Mouse (Mus musculus): Measurements from ENCODE around the gene Amh. TPM values are rescaled to one million over a fixed set of nuclear protein-coding genes. Genes with fewer than 3 reads are reported as not detected.

The Amh gene
- total RNA-seq, 2 experiments from 2014 or later = 0.57 to 0.79 TPM

DNA sequence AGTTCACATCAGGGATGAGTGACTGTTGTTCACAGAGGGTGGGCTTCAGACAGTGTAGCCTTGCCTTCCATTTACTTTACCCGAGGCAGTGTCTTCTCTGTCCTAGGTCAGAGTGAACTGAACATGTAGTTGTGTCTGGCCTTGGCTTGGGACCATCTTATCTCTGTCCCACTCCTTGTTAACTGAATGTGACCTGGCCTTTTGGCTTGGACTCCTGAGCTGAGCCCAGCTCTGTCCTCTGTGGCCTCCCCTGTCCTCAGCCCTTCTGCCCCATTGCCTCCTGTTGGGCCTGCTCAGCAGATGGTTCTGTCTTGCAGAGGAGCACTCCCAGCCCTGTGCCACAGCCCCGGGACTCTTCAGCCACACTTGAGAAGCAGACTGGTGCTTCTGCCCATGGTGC, 17.5 kb upstream of the Amh start:
- DNase-seq = no peak

DNA sequence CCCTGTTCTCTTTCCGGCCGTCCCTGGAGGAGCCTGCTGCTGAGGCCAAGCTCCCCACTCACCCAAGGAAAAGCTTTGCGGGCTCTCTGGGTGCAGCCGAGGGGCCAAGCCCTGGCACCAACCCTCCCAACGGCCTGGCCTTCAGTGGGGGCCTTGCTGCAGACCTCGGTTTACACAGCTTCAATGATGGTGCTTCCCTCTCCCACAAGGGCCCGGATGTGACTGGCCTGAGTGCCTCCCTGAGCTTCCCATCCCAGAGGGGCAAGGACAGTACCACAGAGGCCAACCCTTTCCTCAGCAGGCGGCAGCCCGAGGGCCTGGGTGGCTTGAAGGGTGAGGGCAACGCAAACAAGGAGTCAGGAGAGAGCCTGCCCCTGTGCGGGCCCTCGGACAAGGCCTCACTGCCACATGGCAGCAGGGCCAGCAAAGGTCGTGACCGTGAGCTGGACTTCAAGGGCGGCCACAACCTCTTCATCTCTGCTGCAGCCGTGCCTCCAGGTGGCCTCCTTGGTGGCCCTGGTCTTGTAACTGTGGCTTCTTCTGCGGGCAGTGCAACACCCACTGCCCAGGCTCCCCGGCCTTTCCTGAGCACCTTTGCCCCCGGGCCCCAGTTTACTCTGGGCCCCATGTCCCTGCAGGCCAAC, 14.2 kb upstream of the Amh start:
- DNase-seq = peak; percentile 62

DNA sequence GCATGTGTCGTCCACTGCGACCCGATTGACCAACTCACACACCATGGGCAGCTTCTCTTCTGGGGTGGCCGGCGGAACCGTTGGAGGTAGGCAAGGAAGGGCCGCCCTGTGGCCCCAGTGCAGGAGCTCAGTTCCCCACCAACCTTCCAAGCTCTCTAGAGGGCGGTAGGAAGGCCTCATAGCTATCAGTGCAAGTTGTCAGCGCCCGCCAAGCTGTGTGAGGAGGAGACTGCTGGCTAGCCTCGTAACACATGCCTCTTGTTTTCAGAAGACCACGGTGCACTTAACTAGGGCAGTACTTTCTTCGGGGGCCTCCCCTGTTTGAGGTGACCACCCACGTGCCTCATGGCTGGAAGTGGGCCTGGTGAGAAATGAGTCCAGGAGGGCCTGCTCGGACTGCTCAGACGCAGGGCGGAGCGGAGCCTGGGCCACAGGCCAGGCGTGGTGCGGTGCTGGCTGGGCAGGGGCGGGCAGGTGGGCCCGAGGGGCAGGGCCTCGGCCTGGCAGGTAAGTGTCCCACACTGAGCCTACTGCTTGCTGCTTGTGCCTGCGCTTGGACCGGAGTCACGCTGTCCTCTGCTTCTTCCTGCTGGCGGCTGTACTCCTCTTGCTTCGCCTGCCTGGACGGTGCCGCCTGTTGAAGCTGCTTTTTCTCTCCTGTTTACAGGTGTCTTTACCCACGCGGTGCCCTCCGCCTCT, 13.4 kb upstream of the Amh start:
- DNase-seq = no peak

DNA sequence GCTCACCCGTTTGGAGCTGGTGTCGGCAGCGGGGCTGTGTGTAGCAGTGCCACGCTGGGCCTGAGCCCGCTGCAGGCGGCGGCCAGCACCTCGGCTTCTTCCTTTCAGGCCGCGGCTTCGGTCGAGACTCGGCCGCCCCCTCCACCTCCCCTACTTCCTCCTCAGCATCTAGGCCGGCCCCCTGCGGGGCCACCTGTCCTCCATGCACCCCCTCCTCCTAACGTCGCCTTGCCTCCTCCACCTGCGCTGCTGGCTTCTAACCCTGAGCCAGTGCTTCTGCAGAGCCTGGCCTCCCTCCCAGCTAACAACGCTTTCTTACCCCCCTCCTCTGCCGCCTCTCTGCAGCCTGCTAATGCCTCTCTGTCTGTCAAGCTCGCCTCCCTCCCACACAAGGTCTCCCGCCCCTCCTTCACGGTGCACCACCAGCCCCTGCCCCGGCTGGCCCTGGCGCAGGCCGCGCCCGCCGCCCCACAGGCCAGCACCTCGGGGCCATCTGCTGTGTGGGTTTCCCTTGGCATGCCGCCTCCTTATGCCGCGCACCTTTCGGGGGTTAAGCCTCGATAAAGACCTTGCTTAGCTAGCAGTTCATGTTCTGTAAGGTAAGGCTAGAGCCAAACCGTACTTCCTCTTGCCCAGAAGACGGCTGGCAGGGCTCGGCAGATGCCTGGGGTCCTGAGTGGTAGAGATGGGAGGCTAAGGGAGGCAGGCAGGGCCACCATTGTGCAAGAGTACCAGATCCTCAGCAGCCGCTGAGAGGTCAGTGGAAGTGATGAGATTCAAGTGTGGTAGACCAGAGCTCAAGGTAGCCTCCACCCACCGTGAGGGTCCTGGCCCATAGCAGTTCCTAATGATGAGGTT, 12.6 kb upstream of the Amh start:
- DNase-seq = no peak

DNA sequence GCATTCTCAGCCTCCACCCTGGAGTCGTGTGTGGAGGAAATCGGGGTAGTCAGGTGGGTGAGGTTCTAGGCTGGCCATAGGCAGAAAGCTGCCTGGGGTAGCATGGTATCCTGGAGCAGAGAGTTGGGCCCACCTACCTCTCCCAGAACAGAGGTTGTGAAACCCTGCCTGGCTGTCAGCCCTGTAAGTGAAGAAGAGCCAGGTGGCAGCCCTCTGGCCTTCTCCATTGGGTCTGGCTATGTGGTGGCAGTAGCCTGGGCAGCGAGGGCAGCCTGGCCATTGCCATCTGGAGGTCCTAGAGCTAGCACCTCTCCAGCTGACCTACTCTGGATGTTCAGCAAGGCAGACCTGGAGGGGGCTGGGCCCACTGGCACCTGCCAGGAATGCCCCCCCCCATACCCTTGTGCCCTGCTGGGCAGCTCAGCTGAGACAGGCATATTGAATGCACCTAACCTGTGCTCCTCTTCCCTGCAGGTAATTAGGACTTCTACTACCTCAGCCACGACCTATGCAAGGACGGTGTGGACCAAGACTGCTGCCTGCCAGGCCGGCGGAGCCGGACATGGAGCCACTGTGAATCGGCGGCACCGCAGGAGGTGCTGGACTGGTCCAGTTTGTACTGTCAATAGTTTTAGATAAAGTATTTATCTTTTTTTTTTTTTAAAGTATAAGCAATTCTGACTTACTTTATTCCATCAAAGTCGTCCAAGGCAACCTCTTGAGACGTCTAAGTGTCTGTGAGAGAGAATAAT, 11.8 kb upstream of the Amh start:
- DNase-seq = no peak

DNA sequence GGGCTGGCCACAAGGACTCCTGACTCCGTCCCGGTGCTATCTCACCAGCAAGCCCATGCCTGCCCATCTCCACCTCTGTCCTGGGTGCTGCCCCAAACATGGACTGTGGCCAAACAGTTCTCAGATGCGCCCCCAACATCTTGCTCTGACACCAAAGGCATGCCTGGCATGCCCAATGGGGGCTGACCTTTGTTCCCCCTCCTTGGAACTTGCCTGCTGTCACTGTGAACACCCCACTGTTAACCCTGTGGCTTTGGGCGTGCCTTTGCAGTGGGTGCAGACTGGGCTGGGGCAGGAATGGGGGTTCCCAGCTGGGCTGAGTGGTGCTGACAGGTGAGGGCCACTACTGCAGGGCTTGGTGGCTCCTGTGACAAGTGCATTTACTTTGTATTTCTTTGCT, 11.2 kb upstream of the Amh start:
- no peak for DNase-seq

DNA sequence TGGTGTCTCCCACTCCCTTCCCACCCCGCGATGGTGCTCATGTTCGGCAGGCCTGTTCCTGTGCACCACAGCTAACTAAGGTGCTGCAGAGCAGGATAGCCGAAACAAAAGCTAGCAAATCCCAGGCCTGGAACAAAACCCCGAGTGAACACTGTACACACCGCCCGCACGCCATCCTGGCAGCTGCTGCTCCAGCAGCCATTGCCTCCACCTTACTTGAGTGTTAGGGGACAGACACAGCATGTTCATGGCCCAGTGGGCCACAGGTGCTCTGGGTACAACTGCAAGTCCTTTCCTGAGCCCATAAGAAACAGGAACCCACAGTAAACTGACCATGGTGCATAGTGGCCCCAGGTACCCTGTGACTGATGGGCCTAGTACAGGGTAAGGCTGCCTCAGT, 10.3 kb upstream of the Amh start:
- no peak for DNase-seq

DNA sequence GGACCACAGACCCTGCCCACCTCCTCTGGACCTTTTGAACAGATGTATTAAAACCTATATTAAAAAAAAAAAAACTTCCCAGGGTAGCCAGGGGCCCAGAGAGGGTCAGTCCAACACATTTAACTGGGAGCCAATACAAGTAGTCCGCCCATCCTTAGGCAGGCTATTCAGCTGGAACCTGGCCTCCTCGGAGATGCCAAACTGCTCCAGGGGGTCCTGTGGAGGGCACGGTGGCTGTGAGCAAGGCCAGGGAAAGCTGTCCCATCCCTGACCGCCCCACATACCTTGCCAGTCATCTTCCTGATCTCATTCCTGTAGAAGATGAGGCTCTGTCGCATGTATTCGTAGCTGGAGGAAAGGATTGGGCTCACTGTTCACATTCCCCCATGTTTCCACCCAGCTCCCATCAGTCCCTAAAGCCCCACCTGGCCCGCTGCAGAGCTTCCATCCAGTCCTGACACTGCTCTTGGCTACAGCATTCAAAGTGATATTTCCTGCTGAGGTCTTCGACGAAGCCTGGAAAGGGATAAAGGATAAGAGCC, 8.7 kb upstream of the Amh start:
- no peak for DNase-seq

DNA sequence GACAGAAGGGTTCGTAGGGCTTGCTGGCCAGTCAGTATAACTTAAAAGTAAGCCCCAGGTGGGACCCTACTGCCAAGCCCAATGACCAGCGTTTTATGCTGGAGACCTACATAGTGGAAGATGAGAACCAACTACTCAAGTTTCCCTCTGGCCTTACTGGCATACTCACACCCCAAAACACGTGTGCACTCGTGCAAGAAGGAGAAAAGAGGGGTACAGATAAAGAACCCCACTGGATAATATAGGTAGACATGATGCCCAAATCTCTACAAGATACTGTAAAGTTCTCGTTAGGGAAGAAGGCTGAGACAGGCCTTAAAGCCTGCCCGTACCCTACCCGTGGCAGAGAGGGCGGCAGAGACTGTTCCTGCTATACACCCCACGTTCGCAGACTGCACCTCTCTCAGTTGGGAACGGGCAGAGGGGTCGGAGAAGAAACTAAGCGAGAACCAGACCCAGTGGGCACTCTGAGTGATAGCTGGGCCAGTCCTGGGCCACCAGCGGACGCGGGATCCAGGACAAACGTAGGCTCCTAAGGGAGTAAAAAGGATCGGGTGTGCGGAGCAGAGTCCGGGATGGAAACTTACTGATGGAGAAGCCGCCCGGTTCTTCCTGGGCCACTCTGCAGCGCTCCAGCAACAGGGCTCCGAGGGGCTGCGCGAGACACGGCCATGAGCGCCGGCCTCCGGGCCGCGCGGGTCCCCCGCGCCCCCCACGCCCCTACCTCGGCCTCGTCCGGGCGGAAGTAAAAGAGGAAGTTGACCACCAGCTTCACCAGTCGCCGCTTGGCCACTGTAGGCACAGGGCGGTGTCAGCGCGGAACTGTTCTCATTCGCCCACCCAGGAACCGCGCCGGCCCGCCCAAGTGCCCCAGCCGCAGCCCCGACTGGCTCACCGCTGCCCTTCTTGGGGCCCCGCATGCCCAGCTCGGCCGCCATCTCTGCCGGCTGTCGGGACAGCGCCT, 7.6 kb upstream of the Amh start:
- DNase-seq = no peak

DNA sequence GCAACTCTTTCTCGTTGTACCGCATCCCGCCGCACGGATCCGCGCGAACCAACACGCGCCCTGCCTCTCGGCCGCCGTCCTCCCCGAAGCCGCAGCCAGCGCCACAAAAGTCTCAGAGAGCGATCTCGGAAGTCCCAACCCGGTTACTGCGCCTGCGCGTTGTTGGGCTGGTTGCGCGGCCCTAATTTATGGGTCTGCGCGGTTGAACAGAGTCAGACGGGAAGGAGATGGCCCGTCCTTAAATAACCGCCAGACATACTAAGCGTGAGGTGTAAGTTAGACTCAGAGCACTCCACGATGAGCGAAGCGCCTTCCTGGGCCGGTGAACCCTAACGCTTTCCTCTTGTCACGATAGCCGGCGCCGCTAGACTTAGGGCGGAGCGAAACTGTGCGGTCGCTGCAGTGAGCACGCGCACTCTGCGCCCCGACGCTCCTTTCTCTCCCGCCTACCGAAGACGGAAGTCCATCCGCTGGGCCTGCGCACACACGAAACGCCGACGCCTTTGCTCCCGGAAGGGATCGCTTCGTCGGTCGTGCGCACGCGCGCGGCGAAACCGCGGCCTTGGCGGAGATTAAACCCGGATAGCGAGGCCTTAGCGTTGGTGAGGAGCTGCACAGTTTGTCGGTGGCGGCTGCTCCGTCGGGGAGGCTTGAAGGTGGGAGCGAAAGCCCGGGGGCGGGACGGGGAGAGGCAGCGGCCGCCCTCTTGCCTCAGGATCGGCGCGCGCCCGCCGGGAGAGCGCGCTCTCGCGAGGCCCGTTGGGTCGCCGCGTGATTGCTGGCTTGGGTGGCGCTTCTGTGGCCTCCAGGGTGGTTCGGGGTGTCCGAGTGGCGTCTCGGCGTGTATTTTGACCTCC, 6.7 kb upstream of the Amh start, which contains the start of the genes Sf3a2 and Plekhj1:
Gene Sf3a2 (plus strand): TSS at position 49 of the 857 bp plus-strand sequence.
Gene Plekhj1 (minus strand): TSS at position 477 of the 857 bp plus-strand sequence.
- peak; percentile 96 for DNase-seq

DNA sequence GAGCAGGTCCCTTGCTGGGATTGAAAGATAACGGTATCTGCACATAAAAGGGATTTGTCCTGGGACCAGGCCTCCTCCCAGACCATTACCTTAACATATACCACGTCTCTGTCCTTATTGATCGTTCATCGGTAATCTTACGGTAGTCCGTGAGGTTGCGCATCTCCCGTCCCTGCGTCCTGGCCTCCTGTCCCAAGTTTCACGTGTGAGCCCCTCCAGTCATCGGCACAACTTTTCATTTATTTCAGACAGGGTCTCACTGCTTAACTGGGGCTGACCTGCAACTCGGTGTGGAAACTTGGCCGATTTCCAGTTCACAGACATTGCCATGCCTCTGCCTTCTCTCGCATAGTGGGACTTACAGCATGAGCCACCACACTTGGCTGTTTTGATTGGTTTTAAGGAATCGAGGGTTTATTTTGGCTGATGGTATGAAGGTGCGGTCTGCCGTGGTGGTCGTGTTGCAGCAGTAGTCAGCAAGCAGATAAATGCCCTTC, 5.9 kb upstream of the Amh start:
- DNase-seq = no peak

DNA sequence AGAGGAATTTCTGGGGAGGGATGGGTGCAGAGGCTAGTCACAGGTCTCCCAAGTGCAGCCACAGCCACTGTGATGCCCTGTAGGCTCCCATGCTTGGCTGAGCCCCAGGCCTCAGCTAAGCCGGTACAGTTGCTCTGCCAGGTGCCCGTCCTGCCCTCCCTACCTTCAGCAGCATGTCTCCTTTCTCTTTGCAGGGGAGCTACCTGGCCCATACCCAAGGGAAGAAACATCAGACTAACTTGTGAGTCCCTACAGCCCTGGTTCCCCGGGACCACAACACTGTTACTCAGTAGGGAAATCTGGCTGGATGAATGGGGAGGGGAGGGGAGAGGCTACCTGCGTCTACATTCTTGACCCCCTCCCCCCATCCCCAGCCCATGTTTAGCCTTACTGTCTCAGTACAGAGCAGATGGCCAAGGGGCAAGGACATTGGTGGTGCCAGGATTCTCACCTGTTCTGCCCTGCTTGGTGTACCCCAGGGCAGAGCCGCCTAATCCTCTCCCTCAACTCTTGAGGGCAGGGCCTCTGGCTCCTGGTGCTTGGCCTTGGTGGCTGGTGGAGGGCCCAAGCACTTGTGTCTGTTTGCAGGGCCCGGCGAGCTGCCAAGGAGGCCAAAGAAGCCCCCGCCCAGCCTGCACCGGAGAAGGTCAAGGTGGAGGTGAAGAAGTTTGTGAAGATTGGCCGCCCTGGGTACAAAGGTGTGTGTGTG, 2.7 kb upstream of the Amh start:
- DNase-seq = no peak

DNA sequence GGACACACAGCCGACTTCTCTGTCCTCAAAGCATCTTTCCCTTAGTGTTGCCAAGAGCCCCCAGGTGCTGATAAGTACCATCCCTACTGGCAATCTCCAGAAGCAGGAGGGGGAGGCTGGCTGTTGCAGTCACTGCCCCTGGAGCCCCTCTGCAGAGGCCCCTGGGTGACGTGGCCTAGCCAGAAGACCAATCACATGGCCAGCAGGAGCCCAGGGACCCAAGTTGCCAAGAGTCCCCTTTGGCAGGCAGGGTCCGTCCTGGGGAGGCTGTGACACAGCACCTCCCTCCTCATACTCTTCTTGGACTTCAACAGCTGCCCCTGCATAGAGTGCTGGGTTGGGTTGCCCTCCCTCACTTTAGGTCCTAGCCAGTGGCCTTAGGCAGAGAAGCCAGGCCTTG, 2.0 kb upstream of the Amh start:
- DNase-seq = no peak

DNA sequence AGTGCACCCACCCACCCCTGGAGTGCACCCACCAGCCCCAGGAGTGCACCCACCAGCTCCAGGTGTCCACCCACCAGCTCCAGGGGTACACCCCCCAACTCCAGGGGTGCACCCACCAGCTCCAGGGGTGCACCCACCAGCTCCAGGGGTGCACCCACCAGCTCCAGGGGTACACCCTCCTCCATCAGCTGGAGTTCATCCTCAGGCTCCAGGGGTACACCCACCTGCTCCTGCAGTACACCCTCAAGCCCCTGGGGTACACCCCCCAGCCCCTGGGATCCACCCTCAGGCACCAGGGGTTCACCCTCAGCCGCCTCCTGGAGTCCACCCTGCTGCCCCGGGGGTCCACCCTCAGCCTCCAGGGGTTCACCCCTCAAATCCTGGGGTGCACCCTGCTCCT, 703 bp upstream of the Amh start:
- no peak for DNase-seq

DNA sequence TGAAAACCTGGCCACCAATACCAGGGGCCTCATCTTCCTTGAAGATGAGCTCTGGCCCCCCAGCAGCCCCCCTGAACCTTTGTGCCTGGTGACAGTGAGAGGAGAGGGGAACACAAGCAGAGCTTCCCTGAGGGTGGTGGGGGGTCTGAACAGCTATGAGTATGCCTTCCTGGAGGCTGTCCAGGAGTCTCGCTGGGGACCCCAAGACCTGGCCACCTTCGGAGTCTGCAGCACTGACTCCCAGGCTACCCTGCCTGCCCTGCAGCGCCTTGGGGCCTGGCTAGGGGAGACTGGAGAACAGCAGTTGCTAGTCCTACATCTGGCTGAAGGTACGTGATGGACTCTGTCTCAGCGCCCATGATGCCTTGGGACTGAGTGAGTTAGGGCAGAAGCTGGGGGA, 279 bp downstream of the Amh start:
- no peak for DNase-seq

DNA sequence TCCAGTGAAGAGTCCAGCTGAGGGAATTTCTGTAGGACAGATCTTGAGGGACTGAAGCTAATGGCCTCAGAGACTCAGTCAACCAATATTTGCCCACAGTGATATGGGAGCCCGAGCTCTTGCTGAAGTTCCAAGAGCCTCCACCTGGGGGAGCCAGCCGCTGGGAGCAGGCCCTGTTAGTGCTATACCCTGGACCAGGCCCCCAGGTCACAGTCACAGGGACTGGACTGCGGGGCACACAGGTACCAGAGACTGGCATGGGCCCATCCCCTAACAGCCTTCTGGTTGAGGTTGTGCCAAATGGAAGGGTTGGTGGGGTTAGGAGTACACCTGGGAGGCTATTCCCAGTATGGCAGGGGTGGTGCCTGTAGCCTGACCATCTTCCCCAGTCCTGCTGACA, 882 bp downstream of the Amh start:
- peak; percentile 93 for DNase-seq

DNA sequence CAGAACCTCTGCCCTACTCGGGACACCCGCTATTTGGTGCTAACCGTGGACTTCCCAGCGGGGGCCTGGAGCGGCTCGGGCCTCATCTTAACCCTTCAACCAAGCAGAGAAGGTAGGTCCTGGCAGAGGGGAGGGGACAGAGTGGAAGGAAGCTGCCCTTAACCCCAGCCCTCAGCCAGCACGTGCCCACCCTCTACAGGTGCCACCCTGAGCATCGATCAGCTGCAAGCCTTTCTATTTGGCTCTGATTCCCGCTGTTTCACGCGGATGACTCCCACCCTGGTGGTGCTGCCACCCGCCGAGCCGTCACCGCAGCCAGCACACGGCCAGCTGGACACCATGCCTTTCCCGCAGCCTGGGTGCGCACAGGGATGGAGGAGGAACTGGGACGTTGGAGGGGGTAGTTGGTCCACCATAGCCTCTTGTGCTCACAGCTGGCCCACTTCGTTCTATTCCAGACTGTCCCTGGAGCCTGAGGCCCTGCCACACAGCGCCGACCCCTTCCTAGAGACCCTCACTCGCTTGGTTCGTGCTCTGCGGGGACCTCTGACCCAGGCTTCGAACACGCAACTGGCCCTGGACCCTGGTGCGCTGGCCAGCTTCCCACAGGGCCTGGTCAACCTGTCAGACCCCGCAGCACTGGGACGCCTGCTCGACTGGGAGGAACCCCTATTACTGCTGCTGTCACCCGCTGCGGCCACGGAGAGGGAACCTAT, 1.5 kb downstream of the Amh start:
- DNase-seq = no peak

DNA sequence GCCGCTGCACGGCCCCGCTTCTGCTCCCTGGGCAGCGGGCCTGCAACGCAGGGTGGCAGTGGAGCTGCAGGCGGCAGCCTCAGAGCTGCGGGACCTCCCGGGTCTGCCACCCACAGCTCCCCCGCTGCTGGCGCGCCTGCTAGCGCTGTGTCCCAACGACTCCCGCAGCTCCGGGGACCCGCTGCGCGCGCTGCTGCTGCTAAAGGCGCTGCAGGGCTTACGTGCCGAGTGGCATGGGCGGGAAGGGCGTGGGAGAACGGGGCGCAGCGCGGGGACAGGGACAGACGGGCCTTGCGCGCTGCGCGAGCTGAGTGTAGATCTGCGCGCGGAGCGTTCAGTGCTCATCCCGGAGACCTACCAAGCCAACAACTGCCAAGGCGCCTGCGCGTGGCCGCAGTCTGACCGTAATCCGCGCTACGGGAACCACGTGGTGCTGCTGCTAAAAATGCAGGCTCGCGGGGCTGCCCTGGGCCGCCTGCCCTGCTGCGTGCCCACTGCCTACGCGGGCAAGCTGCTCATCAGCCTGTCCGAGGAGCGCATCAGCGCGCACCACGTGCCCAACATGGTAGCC, 2.1 kb downstream of the Amh start:
- peak; percentile 79 for DNase-seq

Data from adrenal gland, postnatal 10 days (tissue).